Mouse (Mus musculus) lung, postnatal 4 days (tissue): ENCODE data around the gene Chrna7.

ENCODE experiments used
- DNase-seq, 2 experiments: peaks; one replicate each; pipeline ENCODE4 v3.0.0; 2021

Chrna7 gene

DNA sequence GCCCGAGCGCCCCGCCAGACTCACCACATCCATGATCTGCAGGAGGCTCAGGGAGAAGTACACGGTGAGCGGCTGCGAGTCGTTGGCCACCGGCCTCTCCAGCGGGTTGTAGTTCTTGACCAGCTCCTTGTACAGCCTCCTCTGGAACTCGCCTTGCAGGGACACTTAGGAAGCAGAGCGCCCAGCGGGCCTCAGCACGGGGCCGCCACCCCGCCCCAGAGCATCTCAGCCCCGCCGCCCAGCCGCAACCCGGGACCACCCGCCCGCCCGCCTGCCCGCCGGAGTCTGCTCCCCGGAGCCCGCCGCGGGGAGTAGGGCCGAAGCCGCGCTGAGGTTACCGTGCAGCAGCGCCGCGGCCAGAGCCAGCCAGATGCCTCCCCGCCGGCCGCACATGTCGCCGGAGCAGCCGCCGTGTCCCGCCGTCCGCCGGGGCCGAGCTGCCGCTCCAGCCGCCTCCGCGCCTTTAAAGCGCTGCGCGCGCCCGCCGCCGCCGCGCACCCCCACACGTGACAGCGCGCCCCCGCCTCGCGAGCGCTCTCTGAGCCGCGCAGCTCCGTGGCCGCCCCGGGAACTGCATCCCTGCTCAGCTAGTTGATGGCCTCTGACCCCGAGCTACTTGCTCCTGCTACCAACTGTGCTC lies at the start of gene Chrna7:
Gene Chrna7, minus strand, starts transcription at position 486 of the 640 bp plus-strand sequence.
- peak; percentile 75 to 78 for DNase-seq

DNA sequence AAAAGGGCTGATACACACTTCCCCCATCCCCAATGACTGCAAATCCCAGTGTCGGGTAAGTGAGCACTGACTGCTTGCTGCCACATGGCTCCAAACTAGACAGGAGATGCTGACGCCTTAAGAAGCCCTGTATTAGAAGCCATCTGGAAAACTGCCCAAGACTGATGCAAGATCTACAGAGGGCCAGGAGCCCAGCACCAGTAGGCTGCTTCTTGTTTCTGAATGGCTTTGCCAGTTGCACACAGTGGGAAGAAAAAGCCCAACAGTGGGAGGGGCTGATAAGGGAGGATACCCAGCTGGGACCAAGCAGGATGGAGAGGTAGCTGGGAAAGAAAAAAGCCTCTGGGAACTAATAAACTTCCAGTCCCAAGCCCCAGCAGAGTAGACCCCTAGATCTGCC lies 37.0 kb upstream of the Chrna7 start:
- DNase-seq: no peak

DNA sequence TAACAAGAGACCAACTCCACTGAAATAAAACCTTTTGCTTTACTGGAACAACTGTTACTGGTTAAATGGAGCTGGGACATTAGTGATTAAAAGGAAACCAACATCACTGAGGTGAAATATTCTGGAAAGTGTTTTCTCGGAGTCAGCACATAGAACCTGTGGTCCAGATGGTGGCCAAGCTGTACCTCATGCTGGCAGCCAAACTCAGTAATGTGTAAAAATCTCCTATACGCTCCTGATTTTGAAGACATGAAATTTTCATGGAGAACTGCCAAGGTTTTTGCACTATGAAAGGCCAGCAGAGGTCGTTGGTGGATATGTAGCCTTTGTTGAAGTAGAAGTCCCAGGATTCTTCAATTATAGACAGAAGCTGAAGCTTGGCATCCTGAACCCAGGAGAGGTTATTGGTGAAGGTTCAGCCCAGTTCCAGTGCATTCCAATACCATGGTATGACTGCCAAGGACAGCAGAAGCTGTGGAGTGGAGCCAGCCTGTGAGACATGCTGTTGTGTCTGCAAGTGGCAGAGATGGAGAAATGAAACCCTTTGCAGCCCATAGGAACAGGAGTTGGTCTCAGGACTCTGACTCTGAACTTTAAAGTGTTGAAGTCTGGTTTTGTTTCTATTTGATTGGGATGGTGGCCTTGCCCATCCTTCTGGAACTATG lies 25.6 kb upstream of the Chrna7 start:
- no peak for DNase-seq

DNA sequence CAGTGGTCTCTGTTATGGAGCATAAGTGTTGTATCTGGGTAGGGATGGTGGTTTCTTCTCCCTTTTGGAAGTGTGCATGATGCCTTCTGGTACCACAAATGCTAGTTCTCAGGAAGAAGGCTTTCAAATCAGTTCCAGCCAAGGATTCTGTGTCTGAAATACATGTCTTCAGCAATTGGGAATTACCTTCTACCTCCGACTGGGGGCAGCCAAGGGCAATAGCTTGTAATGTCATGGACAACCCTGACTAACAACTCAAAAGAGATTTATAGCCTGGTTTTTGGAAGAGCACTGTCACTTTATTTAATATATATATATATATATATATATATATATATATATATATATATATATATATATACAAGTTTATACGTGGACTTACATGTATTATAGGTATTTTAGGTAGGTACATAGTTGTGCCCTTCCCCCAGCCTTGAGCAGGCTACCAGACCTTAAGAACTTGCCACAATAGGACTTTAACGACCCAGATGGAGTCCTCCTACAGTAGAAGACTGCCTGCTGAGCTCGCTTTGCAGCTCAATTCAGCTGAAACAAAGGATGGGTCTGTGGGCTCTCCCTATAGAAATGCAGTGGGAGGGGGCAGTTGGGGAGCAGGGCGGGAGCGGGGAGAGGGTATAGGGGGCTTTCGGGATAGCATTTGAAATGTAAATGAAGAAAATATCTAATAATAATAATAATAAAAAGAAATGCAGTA lies 12.9 kb upstream of the Chrna7 start:
- no peak for DNase-seq

DNA sequence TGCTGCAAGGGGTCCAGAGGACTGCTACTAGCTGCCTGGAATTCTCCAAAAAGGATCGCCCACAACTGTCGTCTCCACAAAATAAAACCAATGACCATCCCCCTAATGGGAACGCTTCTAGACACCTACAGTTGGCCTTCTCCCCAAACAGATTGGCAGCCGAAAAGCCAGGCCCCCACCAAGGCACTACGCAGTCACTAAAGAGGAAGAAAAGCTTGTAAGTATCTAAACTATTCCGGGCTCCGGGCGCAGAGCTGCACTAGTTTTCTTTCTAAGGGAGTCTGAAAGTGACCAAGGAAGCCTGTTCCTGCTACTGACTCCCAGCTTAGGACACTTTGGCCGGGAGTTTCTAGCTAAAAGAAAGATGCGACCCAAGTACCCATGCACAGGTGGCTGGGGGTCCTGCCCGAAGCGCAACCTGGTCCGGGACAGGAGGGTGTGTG lies 707 bp downstream of the Chrna7 start:
- no peak for DNase-seq

DNA sequence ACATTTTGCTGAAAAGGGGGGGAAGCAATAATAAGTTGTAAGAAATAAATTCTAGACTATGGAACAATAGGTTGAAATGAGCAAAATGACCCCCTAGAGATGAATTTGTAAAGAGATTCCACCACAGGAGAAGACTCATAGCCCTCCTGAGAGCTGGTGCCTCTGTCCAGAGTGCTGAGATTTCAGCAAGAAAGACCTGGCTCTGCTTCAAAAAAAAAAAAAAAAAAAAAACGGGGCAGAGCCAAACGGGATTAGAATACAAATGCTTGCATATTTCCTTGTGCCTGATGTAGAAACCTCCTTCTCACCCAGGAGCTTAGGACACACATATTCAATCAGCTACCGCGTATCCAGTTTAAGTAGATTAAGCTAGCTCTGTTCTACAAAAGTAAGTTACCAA lies 2.9 kb downstream of the Chrna7 start:
- DNase-seq: no peak

DNA sequence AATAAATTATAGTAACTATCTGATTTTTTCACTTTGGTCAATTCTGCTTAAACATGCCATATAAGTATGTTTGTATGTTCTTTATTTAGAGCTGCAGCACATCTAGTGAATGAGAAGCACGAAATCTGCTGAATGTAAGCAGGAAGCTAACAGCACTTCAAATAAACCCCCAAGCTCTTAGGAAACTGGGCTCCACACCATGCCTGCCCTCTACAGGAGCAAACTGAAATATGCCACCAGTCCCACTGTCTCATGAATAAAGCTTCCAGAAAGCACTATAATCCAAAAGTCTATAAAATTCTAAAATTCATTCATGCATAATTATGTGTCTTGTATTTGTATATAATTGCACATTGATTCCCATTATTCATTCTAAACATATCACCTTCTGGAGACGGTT lies 5.2 kb downstream of the Chrna7 start:
- no peak for DNase-seq

DNA sequence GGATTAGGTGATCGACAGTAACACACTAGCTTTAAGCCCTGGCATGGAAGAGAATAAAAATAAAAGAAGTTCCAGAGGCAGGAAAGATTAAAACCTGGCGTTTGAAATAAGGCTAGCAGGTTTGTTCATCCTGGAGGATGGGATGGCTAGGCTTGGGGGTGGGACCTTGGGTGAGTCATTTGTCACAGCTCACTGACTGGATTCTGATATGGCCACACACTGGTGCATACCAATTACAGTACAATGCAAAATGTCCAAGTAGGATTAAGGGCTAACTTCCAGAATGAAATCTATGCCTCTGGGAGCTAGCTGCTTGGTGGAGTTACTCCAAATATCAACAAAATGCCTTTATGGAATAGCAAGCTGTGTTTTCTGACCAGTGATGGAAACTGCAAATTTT lies 16.8 kb downstream of the Chrna7 start:
- DNase-seq: no peak

DNA sequence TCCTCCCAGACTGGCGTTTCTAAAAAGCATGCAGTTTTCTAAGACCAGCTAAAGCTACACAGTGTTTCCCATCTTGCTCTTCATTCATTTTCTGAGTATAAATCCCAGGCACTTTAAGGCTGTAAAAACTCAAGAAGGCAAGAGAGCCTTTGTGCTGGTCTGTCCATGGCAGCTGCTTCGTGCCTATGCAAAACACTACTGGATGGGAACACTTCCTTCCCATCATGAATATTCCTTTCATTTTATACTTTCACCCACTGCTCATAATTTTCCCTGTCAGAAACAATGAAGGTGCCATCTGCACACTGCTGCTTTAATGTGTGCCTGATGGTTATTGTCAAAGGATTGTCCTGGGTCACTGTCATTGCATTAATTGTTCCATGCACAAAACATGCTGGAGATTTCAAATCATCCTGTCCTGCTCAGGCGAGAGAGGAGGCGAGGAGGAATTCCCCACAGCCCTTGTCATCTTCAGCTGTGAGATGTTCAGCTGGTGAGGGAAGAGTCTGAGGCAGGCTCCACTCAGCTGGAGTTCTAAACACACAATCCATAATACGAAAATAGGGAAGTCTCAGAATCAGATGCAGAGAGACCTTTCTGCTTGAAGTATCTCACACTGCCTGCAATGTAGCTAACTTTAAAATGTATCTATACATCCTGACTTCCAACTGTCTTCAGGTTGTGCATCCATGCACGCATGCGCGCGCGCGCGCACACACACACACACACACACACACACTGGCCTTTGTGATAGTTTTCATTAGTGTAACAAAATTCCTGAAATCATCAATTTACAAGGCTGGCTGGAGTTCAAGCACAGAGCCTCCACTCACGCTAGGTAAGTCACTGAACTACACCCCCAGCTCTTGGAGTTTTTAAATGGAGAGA lies 22.5 kb downstream of the Chrna7 start:
- no peak for DNase-seq

DNA sequence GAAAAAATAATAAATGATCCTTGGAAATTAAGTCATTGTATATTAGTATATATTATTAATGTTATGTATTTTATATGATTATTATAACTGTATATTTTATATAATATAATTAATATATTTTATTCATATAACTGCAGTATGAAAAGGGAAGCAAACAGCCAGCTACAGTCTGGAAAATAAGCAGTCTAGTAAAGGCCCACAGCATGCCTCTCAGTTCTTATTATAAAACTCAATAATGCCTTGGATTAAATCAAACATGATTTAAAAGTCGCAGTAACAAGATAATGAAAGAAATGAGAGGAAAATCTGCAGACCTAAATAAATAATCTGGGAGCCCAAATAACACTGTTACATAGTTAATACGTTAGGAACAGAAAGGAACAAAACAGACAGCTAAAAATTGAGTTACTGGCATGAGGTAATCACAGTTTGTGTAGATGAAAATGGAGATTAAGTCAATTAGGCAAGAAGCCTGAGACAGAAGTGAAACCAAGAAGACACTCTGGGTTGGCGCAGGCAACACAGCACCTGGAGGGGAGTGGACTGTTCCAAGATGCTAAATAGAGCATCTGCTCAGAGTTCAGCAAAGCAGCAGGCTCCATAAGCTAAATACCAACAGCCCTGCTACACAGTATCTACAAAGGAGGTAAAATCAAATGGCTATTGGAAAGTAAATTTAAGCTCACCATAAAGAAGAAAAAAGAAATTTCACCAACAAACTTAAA lies 42.1 kb downstream of the Chrna7 start:
- DNase-seq: no peak

DNA sequence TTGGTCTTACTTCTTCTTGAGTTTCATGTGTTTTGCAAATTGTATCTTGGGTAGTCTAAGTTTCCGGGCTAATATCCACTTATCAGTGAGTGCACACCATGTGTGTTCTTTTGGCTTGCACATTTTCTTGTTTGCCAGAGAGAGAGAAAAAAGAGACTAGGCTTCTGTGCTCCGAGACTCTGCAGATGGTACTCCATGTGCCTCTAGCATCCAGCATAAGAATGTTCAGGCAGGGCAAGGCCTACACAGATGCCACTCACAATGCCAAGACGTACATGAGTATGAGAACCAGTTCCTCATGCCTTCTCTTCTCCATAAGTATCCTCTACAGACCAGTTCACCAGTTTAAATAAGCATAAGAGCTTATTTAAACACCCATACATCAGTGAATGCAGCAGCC lies 47.8 kb downstream of the Chrna7 start:
- DNase-seq: no peak

DNA sequence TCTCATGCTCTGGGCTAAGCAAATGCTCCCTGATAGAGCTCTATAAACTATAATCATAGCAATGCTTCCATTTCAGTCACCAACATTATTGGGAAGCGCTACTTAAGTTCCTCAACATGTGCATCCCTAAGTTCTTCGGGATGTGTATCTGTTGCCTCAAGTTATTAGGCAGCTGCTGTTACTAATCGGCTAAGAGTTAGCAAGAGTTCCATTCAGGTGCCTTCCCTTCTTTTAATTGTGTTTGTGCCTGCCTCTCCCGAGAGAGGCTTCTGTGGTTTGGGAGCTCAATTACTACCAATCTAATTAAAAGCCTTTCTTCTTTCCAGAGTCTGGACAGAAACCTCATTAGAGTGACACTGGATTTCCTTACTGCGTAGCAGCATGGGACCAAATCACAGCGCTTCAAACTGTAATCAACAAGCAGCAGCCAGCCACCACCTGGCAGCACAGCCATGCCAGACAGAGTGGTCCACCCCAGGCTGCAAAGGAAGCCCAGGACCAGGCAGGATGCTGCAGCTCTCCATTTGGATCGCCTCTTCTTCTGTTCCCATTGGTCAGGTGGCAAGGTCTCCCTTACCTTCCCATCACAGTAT lies 50.0 kb downstream of the Chrna7 start:
- DNase-seq: no peak

DNA sequence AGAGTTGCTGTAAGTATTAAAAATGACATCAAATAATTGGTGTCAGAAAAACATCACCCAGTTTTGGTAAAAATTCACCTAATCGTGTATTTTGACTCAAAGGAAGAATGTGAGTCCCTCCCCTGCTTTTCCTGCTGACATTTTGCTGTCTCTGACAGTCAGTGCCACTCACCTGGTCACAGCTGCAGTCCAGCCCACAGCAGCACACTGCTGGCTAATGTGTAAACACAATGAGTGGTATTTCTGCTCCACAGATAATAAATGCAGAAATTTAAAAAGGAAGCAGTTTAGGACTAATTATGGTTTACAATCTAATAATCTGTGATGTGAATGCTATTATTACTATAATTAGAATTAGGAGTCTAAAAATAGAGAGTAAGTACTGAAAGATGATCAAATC lies 59.1 kb downstream of the Chrna7 start:
- DNase-seq: no peak

DNA sequence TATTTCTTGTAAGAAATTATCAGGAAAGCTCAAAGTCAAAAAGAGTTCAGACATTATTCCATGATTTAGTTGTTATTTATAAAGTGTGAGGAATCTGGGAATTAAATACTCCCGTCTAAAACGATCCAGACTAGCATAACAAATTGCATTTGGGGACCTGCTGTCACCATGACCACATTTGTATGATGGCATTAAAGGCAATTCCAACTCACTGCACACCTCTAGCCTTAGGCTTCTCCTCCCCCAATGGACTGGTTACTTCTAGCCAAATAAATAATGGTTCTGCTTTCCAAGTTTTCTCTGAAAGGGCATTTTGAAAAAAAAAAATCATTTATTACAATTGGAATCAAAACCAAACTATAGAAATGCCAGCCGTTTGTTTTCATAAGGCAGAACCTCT lies 63.6 kb downstream of the Chrna7 start:
- DNase-seq: no peak

DNA sequence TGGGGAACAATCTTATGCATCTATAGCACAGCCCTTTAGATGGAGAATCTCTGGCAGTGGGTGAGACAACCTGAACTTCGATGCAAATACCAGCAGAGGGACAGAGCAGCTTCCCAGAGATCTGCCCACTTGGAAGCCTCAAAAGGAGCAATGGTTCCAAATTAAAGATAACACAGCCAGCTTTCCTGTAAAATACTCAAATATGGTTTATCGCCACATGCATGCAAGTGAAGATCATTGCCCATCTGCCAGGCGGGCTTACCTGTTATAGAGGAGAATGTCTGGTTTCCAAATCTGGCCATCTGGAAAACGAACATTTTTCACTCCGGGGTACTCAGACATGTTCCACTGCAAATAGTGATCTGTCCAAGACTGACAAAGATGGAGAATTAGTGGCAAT lies 64.0 kb downstream of the Chrna7 start:
- no peak for DNase-seq

DNA sequence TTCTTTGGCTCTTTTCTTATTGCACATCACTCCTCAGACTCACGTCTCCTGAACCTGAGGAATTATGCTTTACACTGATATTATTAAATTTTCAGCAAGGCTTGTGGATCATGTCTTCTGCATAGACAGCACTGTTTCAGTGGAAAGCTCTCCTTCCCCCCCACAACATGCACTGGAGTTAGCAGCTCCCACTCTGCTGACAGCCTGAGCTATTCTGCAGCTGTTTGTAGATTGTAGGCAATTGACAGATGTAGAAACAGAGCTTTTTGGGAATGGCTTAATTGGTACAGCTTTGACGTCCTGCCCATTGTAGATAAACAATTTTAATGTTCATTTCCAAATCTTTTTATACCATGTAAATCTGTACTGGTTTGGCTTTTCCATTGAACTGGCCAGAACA lies 89.8 kb downstream of the Chrna7 start:
- DNase-seq: no peak

DNA sequence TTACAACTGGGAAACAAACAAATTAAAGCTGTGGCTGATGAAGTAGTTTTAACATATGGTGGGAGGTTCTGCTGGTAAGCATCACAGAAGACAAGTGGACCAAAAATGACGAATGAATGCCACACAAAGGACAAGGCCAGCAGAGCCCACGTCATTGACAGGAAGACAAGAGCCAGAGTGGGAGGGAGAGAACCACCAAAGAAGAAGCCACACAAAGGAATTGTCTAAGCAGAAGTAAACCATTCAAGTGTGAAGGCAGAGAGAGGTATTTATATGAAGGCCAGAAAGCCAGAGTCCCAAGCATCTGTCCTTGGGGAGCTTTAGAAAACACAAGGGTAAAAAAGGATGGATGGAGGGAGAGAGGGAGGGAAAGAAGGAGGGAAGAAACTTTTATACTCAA lies 98.7 kb downstream of the Chrna7 start:
- DNase-seq: no peak

DNA sequence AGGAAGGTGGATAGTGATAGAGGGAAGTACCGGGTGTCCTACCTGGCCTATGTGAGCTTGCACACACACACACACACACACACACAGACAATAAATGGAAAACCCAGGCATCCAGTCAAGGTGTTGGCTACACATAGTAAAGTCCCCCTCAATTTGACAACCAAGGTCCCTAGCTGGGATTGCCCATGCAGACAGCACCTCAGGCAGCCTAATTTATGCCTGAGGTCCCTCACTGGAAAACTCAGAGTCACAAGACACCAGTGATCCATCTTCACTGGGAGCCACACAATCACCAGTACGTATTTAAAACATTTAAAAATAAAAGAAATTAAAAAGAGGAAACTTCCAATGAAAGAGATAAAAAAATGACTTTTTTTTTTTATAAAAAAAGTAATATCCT lies 99.1 kb downstream of the Chrna7 start:
- DNase-seq: no peak

DNA sequence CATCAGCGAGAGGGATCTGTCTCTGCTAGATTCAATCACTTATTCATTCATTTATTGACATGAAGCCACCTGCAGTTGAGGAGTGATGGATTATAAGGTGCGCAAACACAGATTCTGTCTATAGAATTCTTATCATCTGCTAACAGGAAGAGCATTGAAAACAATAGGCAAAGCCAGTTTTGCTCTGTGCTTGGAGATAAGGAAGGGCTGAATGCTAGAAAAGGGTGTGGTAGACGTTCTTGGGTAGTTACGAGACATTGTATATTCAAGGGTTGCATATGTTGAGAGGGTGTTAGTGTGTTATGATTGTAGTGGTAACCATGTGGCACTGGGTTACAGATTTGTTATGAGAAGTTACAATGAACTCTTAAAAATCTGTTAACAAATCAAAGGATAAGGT lies 103.0 kb downstream of the Chrna7 start:
- no peak for DNase-seq

DNA sequence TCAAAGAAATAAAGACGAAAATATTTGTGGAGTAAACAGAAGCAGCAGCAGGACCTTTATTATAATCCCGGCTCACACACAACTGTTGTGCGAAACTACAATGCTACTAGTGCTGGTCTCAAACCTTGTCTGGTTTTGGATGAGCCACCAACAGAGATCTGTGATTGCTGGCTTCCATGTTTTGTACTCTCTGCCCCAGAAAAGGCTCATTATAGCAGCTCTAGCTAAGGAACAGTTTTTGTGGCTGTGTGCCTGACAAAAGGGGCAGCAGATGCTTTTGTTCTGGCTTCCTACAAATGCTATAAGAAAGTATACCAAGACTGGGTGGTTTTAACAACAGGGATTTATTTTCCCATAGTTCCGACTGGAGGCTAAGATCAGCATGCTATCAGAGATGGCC lies 126.4 kb downstream of the Chrna7 start:
- DNase-seq: no peak

DNA sequence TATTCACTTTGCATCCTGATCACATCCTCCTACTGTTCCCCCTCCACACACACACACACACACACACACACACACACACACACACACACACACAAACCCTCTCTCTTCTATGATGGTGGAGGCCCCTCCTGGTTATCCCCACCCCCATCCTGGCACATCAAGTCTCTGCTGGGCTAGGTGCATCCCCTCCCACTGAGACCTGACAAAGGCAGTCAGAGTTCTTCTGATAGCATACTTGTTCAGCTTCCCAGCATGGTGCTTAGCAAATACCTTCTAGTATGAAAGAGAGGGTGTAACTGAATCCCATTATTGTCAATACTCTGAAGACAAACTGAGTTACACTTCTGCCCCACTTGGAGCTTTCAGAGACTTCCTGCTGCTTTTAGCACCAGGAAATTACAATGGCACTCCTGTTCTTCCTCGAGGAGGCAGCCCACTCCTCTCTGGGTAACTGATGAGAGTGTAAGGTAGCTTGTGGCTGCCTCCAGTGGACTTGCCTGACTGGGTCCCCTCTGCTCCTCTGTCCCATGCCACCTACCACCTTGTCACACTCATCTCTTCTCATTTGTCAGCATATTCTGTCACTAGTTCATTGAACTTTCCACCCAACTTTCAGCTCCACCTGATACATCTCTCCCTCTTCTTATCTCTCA lies 127.9 kb downstream of the Chrna7 start:
- DNase-seq: no peak

DNA sequence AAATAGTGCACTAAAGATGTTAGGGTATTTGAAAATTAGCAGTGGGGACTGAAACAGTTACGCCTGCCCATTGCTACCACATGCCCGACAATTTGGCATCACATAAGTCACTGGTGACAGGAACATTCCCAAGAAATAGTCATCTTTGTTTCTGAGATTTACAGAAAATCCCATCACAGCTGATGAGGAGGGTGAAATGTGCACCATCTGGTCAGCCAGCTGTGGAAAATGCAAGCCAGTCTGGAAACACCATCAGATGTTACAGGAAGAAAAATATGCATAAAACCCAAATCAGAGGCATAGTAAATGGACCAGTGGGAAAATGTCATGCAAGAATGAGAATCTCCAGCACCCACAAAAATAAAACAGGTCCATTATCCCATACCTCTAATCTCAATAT lies 151.4 kb downstream of the Chrna7 start:
- DNase-seq: peak; percentile 20 to 51
